Mouse (Mus musculus): ENCODE measurements around the gene Dcx. TPM values are rescaled to one million over a fixed set of nuclear protein-coding genes. Genes with fewer than 3 reads are reported as not detected.

The Dcx gene
- not detected for total RNA-seq (2022)

GRCm38 (mm10) chrX:143932958-143933357 is at the start of gene Dcx:
TSS of gene Dcx (minus strand) at chrX:143933311.
- no peak for DNase-seq (ENCODE audit: low spot score in 2 of 2)

- no peak for DNase-seq (ENCODE audit: low spot score in 2 of 2)
Observed at GRCm38 (mm10) chrX:143966249-143966648, 33.1 kb upstream of the Dcx start.

DNA sequence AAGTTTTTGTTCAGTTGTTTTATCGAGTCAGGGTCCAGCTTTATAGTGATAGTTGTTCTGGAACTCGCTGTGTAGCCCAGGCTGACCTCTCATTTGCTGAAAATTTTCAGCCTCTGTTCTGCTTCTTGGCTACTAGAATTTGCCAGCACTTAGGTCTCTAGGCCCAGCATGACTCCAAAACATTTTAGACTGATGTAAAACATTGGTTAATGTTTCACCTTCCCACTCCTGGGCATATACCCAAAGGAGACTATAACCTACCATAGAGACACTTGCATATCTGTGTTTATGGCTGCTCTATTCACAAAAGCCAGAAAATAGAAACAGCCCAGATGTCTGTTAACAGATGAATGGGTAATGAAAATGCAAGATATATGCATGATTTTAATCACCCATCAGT is 560 bp upstream of the Dcx start:
- DNase-seq (ENCODE audit: low spot score in 2 of 2), result no peak

DNA sequence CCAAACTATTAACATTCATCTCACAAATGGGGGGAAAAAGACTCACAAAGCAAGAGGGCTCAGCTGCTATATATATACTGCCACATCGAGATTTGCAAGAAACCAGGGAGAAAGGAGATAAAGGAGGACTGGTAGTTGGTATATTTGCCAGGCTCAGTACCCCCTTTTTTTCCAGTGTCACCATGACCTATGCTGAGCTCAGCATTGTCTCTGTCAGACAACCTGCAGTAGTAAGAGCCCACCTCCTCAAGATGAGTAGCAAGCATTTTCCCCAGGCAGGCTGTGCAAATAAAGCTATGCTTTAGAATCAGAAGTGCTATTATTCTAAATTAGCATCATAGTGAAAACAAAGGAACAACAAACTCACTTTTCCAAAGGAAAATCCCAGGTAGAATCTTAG is 581 bp downstream of the Dcx start:
- DNase-seq (ENCODE audit: low spot score in 2 of 2), result no peak

DNA sequence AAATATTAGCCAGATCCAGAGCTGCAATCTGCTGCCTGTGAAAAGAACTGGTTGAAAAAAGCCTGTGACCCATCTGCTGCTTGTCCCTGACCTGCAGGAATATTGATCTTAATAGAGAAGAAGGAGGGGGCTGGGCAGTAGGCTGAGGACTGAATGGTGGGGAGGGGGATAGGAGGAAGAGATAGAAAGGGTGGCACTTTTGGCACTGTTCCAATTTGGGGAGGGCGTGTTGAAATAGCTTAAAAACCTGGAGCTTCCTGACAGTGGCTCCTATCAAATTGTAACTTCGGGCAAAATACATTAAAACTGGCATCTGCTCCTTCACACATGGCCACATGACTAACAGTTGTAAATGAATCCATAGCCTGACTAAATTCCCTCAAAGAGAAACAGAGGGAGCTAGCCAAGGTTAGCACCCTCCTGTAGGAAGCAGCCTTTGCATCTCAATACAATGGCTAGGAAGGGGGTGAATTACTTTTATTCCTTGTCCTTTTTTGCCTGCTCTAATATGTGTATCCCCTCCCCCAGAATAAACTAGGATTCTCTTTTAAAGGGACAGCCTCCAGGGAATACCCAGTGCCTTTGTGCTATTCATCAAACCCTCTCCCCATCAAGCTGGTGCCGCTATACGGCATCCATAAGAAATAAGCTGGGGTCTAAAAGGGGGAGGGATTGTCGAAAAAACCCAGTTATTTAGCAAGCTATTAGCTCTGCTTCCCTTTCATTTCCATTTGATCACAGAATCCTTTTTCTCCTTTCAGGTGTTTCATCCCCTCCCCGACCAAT is 1.5 kb downstream of the Dcx start:
- no peak for DNase-seq (ENCODE audit: low spot score in 2 of 2)

- no peak for DNase-seq (ENCODE audit: low spot score in 2 of 2)
Observed at GRCm38 (mm10) chrX:143922070-143922469, 11.0 kb downstream of the Dcx start.

GRCm38 (mm10) chrX:143906699-143907471 is 26.2 kb downstream of the Dcx start:
- DNase-seq (ENCODE audit: low spot score in 2 of 2), result no peak

- no peak for DNase-seq (ENCODE audit: low spot score in 2 of 2)
Observed at GRCm38 (mm10) chrX:143904689-143905088, 28.4 kb downstream of the Dcx start.

- no peak for DNase-seq (ENCODE audit: low spot score in 2 of 2)
Observed at GRCm38 (mm10) chrX:143902300-143902699, 30.8 kb downstream of the Dcx start.

- DNase-seq (ENCODE audit: low spot score in 2 of 2), result no peak
Observed at GRCm38 (mm10) chrX:143897363-143898285, 35.5 kb downstream of the Dcx start.

- no peak for DNase-seq (ENCODE audit: low spot score in 2 of 2)
Observed at GRCm38 (mm10) chrX:143896936-143897335, 36.2 kb downstream of the Dcx start.

DNA sequence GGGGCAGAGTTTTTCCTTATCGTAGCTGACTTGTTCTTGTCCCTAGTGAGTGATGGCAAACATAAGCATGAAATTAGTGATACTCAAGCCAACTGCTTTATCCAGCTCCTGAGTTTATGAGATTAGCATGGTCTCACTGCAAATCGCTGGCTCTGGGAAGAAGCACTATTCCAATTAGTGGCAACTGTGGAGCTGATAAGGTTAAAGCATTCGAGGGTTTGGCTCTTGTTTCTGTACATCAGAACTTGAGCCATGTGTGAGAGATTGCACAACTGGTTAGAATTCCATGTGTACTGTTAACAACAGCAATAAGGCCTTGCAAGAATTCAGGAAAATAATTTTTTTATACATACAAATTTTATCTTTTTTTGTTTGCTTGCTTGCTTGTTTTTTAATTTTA is 39.9 kb downstream of the Dcx start:
- no peak for DNase-seq (ENCODE audit: low spot score in 2 of 2)

GRCm38 (mm10) chrX:143885765-143886164 is 47.3 kb downstream of the Dcx start:
- DNase-seq (ENCODE audit: low spot score in 2 of 2), result no peak

DNA sequence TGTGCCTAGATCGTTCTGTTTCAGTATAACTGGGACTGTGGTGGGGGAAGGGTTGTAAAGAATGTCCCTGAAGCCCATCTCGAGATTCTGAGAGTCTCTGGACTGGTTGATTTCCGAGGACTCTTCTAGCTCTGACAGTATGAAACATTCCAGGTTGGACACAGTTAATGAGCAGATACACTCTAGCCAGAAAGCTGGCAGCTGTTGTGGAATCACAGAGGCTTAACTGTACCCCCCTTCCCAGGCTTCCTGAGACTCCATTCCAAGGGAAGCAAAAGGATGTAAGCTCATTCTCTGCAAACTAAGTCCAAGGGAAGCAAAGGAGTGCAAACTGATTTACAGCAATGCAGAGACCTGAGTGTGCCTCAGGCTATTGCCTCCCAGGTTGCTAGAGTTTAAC is 48.2 kb downstream of the Dcx start:
- DNase-seq (ENCODE audit: low spot score in 2 of 2), result no peak

DNA sequence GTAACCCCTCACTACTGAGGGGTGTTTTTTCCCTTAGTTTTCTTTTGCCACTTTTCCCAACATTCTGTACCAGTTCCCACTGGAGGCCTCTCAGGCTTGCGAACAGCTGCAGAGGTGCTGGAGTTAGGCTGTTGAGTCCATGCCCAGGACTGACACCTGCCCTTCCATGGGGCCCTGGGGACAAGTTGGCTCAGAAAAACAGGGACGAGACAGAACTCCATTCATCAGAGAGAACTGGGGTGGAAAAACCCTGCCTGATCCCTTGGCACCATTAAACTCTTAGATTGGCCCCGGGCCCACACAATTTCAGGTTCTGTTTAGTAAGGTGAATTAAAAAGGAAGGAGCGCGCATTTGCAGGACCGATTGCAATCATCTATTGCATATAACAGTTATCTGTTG is 48.8 kb downstream of the Dcx start:
- DNase-seq (ENCODE audit: low spot score in 2 of 2), result no peak

DNA sequence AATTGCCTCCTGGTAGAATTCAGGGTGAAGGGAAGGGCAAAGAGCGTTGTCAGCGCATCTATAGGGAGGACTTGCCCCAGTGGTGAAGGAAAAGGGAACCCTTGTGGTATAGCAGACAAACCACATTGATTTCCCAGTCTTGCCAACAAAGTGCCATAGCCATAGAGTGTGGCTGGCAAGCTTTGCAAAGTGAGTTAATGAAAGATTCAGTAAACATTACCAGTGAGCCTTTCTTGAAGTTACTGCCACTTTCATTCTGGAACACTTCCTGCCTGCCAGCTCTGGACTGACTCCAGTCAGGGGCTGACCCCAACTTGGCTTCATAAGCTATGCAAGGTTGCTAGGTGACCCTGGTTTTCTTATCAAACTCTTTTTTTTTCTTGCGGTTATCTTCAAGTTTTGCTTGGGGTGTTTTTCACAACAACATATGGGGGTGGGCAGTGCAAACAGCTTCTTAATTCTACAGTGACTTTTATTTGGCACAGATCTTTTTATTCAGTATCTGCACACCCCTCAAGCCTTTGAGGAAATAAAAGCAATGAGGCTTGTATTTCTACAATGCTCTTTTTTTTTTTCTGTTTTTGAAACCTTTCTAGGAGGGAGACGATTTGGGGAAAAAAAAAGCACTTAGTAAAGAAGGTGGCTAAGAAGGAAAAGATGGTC is 51.2 kb downstream of the Dcx start:
- DNase-seq (ENCODE audit: low spot score in 2 of 2), result no peak

DNA sequence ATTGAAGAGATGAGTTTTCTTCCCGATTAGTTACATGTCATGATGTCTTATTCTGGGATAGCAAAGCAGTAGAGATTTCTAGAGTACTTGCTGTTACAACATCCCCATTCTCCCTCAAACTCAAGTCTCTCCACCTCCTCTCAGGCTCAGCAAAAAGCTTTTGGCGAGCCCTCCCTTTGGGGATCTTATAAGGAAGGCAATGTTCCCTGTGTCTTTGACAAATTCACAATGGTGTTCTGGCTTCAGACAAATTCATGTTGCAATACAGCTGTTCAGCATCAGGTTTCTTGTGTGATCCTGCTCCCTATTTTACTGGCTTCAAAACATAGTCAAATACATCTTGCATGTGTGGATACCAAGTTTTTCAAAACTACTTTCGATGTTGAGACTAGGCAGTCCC is 53.5 kb downstream of the Dcx start:
- no peak for DNase-seq (ENCODE audit: low spot score in 2 of 2)

GRCm38 (mm10) chrX:143867129-143867664 is 65.9 kb downstream of the Dcx start:
- no peak for DNase-seq (ENCODE audit: low spot score in 2 of 2)

DNA sequence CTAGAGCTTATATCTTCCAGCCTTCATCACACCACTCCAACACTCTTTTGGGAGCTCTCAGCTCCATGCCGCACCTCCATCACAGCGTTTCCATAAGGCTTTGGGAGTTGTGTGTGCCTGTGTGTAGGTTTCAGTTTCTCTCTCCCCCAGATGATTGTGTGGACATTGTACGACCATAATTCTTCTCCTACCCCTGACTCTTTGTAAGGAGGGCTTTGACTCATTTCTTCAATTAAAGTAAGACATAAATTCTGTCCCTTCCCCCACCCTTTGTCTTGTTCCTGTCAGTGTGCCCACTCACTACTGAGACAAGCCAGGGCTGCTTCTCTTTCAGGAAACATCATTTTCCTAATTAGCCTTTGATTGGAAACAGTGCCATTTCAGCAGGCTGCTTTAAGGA is 81.8 kb downstream of the Dcx start:
- DNase-seq (ENCODE audit: low spot score in 2 of 2), result no peak

GRCm38 (mm10) chrX:143849969-143850368 is 83.1 kb downstream of the Dcx start:
- no peak for DNase-seq (ENCODE audit: low spot score in 2 of 2)

- DNase-seq (ENCODE audit: low spot score in 2 of 2), result no peak
Observed at GRCm38 (mm10) chrX:143846637-143847036, 86.5 kb downstream of the Dcx start.

Data from gastrocnemius, adult 8-10 months (tissue).